In the genomic region with DNA sequence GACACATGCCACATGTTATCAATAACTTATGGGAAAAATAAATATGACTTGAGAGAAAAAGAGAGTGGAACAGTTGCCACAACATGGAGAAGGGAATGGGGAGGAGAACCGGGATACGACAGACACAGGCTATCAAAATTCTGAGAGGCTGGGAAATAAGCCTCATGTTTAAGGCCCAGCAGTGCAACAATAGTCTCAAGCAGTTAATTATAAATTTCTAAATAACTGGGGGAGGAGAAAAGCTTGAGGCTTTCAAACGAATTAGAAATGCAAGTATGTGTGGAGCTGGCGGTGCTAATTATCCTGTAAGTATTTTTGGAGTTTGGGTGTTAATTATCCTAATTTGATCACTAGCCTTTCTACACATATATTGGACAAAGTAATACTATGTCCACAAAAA, we compare ENCODE assay signal across 15 mouse cellular contexts.
"Had no signal": no experiment of that assay in that cellular context is flagged by ENCODE, and none has a peak within 500 bp of the region (broad histone marks: within the 10 kb centered on the region; RNA-seq: fewer than 3 reads in every experiment).

No protein-coding gene starts in this region.

- H3K4me3 ChIP-seq: midbrain, embryonic 10.5 days; midbrain, embryonic 12.5 days; myocyte; neural tube, embryonic 13.5 days; neural tube, embryonic 15.5 days had no signal

- H3K9me3 ChIP-seq: midbrain, embryonic 10.5 days; midbrain, embryonic 12.5 days; neural tube, embryonic 13.5 days; neural tube, embryonic 15.5 days had no signal

- H3K4me1 ChIP-seq: midbrain, embryonic 10.5 days; midbrain, embryonic 12.5 days; neural tube, embryonic 13.5 days; neural tube, embryonic 15.5 days had no signal

- H3K4me2 ChIP-seq: lung, embryonic 14.5 days; midbrain, embryonic 12.5 days; neural tube, embryonic 13.5 days; neural tube, embryonic 15.5 days had no signal

- H3K27ac ChIP-seq: midbrain, embryonic 10.5 days; midbrain, embryonic 12.5 days; neural tube, embryonic 13.5 days; neural tube, embryonic 15.5 days had no signal

- H3K27me3 ChIP-seq: midbrain, embryonic 12.5 days; neural tube, embryonic 13.5 days; neural tube, embryonic 15.5 days had no signal

- ATAC-seq: midbrain, embryonic 16.5 days had no signal

- H3K36me3 ChIP-seq: midbrain, embryonic 10.5 days; midbrain, embryonic 12.5 days; neural tube, embryonic 13.5 days; neural tube, embryonic 15.5 days had no signal

- H3K9ac ChIP-seq: lung, embryonic 14.5 days; midbrain, embryonic 12.5 days; neural tube, embryonic 13.5 days; neural tube, embryonic 15.5 days had no signal

- DNase-seq: lung, adult 18-20 months; lung, embryonic 14.5 days; lung, postnatal 10 days; lung, postnatal 4 days; midbrain, embryonic 14.5 days; right cerebral cortex, postnatal 14 days; thymus, adult 18-20 months; thymus, postnatal 14 days; thymus, postnatal 36 days had no signal
